Mouse (Mus musculus): ENCODE data around the gene 2010003K11Rik. TPM values are rescaled to one million over a fixed set of nuclear protein-coding genes. Genes with fewer than 3 reads are reported as not detected.

2010003K11Rik gene
- polyA plus RNA-seq (2015; fragmentation: Nextera tagmentation; extraction: Ambion mirVana): 156 and 165 TPM in 2 replicates

- Histone ChIP-seq H3K36me3 (ENCODE audit: control insufficient read depth, insufficient read depth) (no peaks in the 10 kb centered on the region), H3K27ac (ENCODE audit: low read depth, low read length) (peak within 1 kb of the TSS; percentile 92), H3K4me3 (ENCODE audit: low read depth, low read length) (peak within 1 kb of the TSS; percentile 37), H3K4me1 (replicated peaks; ENCODE audit: control insufficient read depth, insufficient read depth, low read length) (peaks cover 4% of the 10 kb centered on the region; the same call in 1 of the 2 replicates), H3K9ac (ENCODE audit: low read depth, low read length) (peak within 1 kb of the TSS; percentile 64), H3K4me2 (replicated peaks; ENCODE audit: low read depth) (peak within 1 kb of the TSS; percentile 59), H3K9me3 (ENCODE audit: control insufficient read depth) (no peaks in the 10 kb centered on the region), H3K27me3 (replicated peaks; ENCODE audit: control insufficient read depth, insufficient read depth, low read length) (no peaks in the 10 kb centered on the region)
- WGBS: 44% methylated on average over 16 of the region's 16 CpGs
- ATAC-seq: peak; percentile 73
- TF ChIP-seq CTCF (IDR thresholded peaks at IDR 0.05; ENCODE audit: low read depth): no peak
These were observed at the start of gene 2010003K11Rik for GRCm38 (mm10) chr19:4498062-4498933. Gene 2010003K11Rik, minus strand, starts transcription at chr19:4498583.

- 74% methylated on average over 6 of the region's 6 CpGs for WGBS
- Histone ChIP-seq H3K4me2 (replicated peaks; ENCODE audit: low read depth) (no peak overlapping the region), H3K27me3 (replicated peaks; ENCODE audit: control insufficient read depth, insufficient read depth, low read length) (no peaks in the 10 kb centered on the region), H3K27ac (ENCODE audit: low read depth, low read length) (no peak overlapping the region), H3K4me1 (replicated peaks; ENCODE audit: control insufficient read depth, insufficient read depth, low read length) (no peaks in the 10 kb centered on the region), H3K9ac (ENCODE audit: low read depth, low read length) (no peak overlapping the region), H3K4me3 (ENCODE audit: low read depth, low read length) (no peak overlapping the region), H3K36me3 (ENCODE audit: control insufficient read depth, insufficient read depth) (no peaks in the 10 kb centered on the region), H3K9me3 (ENCODE audit: control insufficient read depth) (no peaks in the 10 kb centered on the region)
- no peak for ATAC-seq
- TF ChIP-seq CTCF (IDR thresholded peaks at IDR 0.05; ENCODE audit: low read depth): no peak
These were observed 49.4 kb upstream of the 2010003K11Rik start for GRCm38 (mm10) chr19:4547801-4548200.

GRCm38 (mm10) chr19:4545841-4546240, 47.5 kb upstream of the 2010003K11Rik start:
- no peak overlapping the region for H3K9ac ChIP-seq (ENCODE audit: low read depth, low read length)
- 81% methylated on average over 6 of the region's 6 CpGs for WGBS
- no peak overlapping the region for H3K4me2 ChIP-seq (replicated peaks; ENCODE audit: low read depth)
- H3K36me3 ChIP-seq (ENCODE audit: control insufficient read depth, insufficient read depth): no peaks in the 10 kb centered on the region
- H3K4me1 ChIP-seq (replicated peaks; ENCODE audit: control insufficient read depth, insufficient read depth, low read length): no peaks in the 10 kb centered on the region
- H3K27ac ChIP-seq (ENCODE audit: low read depth, low read length): no peak overlapping the region
- no peak for TF ChIP-seq CTCF (IDR thresholded peaks at IDR 0.05; ENCODE audit: low read depth)
- H3K27me3 ChIP-seq (replicated peaks; ENCODE audit: control insufficient read depth, insufficient read depth, low read length): no peaks in the 10 kb centered on the region
- no peak for ATAC-seq
- no peak overlapping the region for H3K4me3 ChIP-seq (ENCODE audit: low read depth, low read length)
- no peaks in the 10 kb centered on the region for H3K9me3 ChIP-seq (ENCODE audit: control insufficient read depth)

- ATAC-seq: no peak
- no peak overlapping the region for H3K9ac ChIP-seq (ENCODE audit: low read depth, low read length)
- no peaks in the 10 kb centered on the region for H3K4me1 ChIP-seq (replicated peaks; ENCODE audit: control insufficient read depth, insufficient read depth, low read length)
- TF ChIP-seq CTCF (IDR thresholded peaks at IDR 0.05; ENCODE audit: low read depth): no peak
- H3K4me2 ChIP-seq (replicated peaks; ENCODE audit: low read depth): no peak overlapping the region
- H3K9me3 ChIP-seq (ENCODE audit: control insufficient read depth): no peaks in the 10 kb centered on the region
- no peaks in the 10 kb centered on the region for H3K36me3 ChIP-seq (ENCODE audit: control insufficient read depth, insufficient read depth)
- H3K4me3 ChIP-seq (ENCODE audit: low read depth, low read length): no peak overlapping the region
- no peak overlapping the region for H3K27ac ChIP-seq (ENCODE audit: low read depth, low read length)
- no peaks in the 10 kb centered on the region for H3K27me3 ChIP-seq (replicated peaks; ENCODE audit: control insufficient read depth, insufficient read depth, low read length)
- 59% methylated on average over 4 of the region's 4 CpGs for WGBS
These were observed 46.7 kb upstream of the 2010003K11Rik start for GRCm38 (mm10) chr19:4545091-4545490.

- ATAC-seq: no peak
- H3K9ac ChIP-seq (ENCODE audit: low read depth, low read length): no peak overlapping the region
- TF ChIP-seq CTCF (IDR thresholded peaks at IDR 0.05; ENCODE audit: low read depth): no peak
- H3K4me2 ChIP-seq (replicated peaks; ENCODE audit: low read depth): no peak overlapping the region
- H3K4me1 ChIP-seq (replicated peaks; ENCODE audit: control insufficient read depth, insufficient read depth, low read length): no peaks in the 10 kb centered on the region
- H3K27ac ChIP-seq (ENCODE audit: low read depth, low read length): no peak overlapping the region
- H3K36me3 ChIP-seq (ENCODE audit: control insufficient read depth, insufficient read depth): no peaks in the 10 kb centered on the region
- H3K27me3 ChIP-seq (replicated peaks; ENCODE audit: control insufficient read depth, insufficient read depth, low read length): no peaks in the 10 kb centered on the region
- H3K4me3 ChIP-seq (ENCODE audit: low read depth, low read length): no peak overlapping the region
- H3K9me3 ChIP-seq (ENCODE audit: control insufficient read depth): no peaks in the 10 kb centered on the region
These were observed 43.7 kb upstream of the 2010003K11Rik start for GRCm38 (mm10) chr19:4542081-4542480.

GRCm38 (mm10) chr19:4540992-4541391, 42.6 kb upstream of the 2010003K11Rik start:
- Histone ChIP-seq H3K36me3 (ENCODE audit: control insufficient read depth, insufficient read depth) (no peaks in the 10 kb centered on the region), H3K4me2 (replicated peaks; ENCODE audit: low read depth) (no peak overlapping the region), H3K27me3 (replicated peaks; ENCODE audit: control insufficient read depth, insufficient read depth, low read length) (no peaks in the 10 kb centered on the region), H3K4me1 (replicated peaks; ENCODE audit: control insufficient read depth, insufficient read depth, low read length) (no peaks in the 10 kb centered on the region), H3K4me3 (ENCODE audit: low read depth, low read length) (no peak overlapping the region), H3K9me3 (ENCODE audit: control insufficient read depth) (no peaks in the 10 kb centered on the region), H3K9ac (ENCODE audit: low read depth, low read length) (no peak overlapping the region), H3K27ac (ENCODE audit: low read depth, low read length) (no peak overlapping the region)
- TF ChIP-seq CTCF (IDR thresholded peaks at IDR 0.05; ENCODE audit: low read depth): no peak
- ATAC-seq: no peak
- WGBS: 89% methylated on average over 3 of the region's 3 CpGs

Measured in intestine, postnatal 0 days (tissue).